Mouse (Mus musculus) spleen, adult 12 weeks (tissue): Measurements from ENCODE around the gene Gm27179.
"Not testable (repeated sequence)": the region's sequence is repeated elsewhere in the genome, so short reads cannot be mapped to it uniquely, and the experiment has no call there.

Source experiments
- DNase-seq: peaks from one replicate; pipeline ENCODE4 v3.0.0; 2022; ENCODE audit warnings: low spot score

The Gm27179 gene

DNA sequence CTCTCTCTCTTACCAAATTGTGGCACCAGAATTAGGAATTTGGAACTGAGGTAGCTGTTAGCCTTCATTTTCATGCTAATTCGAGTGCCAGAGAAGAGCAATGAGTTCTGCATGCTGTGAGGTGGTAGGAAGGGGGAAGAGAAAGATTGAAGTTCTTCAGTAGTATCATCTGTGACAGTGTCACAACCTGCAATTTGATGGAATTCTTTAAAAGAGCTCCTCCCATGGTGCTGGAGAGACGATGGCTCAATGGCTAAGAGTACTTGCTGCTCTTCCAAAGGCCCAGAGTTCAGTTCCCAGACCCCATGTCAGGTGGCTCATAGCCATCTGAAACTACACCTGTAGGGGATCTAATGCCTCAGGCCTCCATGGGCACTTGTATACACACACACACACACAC lies at the start of gene Gm27179:
Gene Gm27179, minus strand, starts transcription at position 101 of the 400 bp plus-strand sequence.
- DNase-seq = not testable (repeated sequence)

DNA sequence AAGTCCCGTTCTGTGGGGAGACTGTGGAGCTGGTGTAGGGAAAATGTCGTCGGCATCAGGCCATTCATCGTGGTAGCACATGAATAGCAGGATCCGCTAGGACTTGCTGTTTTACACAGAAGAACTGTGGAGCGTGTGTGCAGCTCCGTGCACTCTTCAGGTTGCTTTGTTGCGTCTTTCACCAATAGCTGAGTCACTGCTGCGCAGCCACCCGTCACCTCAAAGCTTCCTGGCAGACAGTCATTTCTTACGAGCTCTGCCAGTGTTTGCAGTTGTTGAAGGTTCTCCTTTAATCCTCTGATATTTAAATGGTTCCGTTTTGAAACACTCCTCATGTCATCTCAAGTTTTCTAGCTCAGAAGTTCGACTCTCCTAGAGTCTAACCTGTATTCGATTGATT lies 45.2 kb upstream of the Gm27179 start:
- not testable (repeated sequence) for DNase-seq

DNA sequence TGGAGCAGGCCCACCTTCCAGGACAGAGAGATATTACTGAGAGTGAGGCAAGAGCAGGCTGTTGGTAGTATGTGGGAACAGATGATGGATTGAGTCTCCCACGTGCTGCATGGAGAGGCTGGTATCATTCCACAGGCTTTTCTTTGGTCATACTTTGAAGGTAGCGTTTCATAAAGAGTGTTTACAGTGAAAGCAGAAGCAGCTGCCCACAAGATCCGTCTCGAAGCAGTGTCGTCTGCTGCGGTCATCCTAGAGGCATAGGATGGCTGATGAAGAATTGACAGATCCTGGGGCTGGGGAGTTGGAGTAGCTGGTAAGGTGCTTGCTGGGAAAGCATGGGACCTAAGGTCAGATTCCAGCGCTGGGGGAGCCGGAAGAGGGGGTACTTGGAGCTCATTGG lies 44.5 kb upstream of the Gm27179 start:
- not testable (repeated sequence) for DNase-seq

DNA sequence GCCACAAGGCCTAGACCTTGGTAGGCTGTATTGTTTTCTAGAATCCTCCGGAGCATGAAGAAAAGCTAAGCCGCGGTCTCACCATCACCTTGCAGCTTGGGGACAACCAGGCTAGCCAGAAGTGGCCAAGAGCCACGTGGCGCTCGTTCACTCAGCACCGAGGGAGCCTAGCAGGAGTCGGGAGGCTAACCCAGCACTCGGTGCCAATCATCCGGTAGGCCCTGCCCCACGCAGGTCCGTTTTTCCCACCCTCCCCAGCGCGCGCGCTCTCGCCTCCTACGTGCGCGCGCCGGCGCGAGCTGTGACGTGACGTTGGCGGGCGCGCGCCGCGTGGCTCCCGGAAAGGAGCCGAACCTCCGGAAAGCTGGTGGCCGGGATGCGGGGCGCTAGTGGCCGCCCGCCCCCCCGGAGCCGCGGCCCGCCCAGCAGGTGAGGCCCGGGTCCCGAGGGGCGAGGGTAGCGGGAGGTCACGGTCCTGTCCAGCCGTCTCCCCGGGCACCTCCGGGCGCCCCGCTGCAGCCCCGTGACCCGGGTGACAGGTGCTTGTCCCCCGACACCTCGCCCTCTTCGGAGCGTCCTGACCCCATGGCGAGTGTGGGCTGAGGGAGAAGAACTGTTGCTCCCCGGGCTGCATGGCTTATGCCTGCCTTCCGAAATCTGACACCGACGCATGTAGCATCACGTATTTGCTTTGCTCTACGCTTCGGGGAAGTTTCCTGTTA lies 42.9 kb upstream of the Gm27179 start, which contains the start of gene Entpd4b:
Gene Entpd4b, plus strand, starts transcription at position 315 of the 722 bp plus-strand sequence.
- DNase-seq = not testable (repeated sequence)

DNA sequence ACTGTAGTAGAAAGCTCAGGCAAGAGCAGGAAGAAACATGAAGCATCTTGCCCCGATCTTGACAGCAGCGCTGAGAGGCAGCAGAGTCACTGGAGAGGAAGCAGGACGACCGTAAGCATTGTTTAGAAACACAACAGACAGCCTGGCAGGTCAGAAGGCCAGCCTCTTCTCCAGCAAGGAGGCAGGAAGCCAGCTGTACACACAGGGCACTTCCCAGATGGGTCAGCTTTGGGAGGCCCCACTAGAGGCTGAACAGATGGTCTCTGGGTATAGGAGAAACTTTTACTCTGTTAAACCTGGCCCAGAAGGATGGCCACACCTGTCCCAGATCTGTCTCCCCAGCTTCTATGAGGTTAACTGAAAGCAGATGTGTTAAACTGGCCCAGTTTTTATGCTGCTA lies 35.0 kb upstream of the Gm27179 start:
- not testable (repeated sequence) for DNase-seq

DNA sequence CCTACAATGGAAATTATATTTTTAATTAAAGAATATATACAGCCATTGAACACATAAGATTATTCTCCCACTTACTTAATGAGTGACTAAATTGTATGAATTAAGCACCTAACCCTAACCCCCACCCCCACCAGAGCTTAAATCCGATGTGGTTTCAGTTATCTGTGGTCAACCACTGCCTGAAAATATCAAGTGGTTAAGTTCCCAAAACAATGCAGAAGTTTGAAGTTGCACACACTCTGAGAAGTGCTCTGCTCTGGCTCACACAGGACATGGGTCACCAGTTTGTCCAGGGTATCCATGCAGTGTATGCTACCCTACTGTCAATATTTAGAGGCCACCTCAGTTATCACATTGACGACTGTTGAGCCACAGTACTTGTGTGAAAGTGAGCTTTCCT lies 32.7 kb upstream of the Gm27179 start:
- not testable (repeated sequence) for DNase-seq

DNA sequence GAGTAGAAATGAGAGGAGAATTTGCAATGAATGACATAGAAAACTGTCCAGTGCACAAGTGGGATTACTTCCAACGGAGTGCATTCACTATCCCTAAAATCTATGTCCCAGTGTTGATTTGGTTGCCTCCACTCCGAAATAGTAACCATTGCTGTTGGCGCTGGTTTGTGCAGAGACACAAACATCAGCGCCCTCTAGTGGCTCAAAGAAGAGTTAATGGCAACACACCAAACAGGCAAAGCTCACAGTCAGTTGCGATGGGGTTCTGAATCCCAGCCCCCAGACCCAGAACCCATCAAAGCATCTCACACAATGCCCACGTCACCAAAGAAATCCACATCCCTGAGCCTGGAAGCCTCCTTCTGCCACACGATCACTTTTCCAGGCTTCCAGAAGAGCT lies 31.7 kb upstream of the Gm27179 start:
- DNase-seq = not testable (repeated sequence)

DNA sequence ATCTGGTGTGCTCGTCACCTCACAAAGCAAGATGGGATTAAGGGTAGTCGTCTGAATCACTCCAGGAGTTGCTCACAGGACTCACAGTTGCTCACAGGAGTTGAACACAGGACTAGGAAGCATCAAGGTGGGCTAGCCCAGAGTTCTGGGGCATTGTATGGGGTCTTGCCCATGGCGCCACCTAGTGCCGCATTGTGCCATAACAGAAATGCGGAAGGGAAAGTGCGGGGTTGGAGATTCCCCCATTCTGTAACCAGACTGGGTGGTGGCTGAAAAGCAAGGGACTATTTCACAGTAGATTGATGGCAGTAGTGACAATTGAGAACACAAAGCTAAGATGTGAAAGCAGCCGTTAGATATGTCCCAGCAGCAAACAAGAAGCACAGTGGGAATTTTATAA lies 30.3 kb upstream of the Gm27179 start:
- DNase-seq = not testable (repeated sequence)

DNA sequence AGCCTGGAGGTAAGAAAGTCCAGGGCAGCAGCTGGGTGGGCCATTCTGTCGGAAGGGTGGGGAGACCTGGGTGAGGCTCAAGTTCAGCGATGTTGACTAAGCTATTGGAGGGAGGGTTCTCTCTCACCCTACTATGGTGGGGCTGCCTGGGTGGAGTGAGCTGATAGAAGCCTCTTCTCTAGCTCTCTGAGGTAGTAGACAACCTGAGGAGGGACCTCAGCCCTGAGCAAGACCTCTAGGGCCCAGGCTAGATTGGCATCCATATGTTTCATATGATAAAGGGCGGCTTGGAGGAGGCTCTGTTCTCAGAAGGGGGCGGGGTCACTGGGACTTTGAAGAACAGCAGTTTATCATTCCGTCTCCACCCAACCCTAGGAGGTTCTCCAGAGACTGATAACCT lies 27.8 kb upstream of the Gm27179 start:
- DNase-seq = not testable (repeated sequence)

DNA sequence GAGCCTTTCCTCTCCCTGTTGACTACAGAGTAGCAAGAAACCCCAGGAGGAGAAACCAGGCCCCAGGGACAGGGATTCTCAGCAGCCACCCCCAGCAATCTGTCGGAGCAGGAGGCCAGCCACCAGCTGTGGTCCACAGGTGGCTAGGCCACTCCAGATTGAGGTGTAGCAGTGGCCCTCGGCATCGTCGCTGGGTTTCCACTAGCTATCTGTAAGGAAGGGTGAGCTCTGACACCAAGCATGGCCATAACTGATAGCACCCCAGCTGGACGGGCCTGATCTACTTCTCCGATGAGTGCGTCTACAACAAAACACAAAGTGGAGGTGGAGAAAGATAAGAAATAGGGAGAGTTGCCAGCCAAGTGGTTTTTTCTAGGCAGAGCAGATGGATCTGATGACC lies 24.2 kb upstream of the Gm27179 start:
- DNase-seq = not testable (repeated sequence)

DNA sequence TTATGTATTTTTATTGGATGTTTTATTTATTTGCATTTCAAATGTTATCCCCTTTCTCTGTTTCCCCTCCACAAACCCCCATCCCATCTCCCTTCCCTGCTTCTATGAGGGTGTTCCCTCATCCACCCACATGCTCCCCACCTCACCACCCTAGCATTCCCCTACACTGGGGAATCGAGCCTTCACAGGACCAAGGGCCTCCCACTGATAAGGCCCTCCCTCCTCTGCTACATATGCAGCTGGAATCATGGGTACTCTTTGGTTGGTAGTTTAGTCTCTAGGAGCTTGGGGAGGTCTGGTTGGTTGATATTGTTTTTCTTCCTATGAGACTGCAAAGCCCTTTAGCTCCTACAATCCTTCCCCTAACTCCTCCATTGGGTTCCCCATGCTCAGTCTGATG lies 13.9 kb upstream of the Gm27179 start:
- DNase-seq = not testable (repeated sequence)

DNA sequence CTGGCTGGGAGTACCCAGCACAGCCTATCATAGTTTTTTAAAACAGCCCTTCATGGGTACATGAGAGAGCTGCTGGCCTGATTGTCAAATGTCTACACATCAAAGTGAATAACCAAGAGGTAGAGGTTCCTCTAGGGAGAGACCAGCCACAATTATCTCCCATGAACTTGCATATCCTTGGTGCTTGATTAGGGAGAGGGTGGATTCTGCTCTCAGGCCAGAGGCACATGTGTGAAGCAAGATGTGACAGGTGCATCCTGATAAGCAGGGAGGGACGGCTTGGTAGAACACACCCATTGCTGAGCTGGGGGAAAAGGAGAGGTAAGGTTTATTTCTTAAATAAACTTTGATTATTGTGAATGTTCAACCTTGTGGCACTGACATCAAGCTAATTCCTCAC lies 10.7 kb upstream of the Gm27179 start:
- not testable (repeated sequence) for DNase-seq

DNA sequence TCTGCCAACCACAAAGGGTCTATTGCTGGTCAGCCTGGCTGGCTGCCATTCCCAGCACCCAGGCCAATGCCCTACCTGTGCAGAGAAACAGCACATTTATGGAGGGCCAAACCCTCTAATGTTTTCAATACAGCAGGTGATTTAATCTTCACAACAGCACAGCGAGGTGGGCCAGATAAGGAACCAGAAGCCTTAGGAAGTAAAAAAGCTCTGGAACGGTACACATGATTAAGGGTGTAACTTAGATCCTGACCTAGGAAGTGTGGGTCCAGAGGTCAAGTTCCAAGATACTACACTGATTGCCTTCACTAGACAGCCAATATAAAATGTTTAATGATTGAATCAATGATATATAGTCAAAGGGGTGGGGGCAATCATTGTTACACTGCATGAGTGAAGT lies 8.5 kb upstream of the Gm27179 start:
- DNase-seq = not testable (repeated sequence)

DNA sequence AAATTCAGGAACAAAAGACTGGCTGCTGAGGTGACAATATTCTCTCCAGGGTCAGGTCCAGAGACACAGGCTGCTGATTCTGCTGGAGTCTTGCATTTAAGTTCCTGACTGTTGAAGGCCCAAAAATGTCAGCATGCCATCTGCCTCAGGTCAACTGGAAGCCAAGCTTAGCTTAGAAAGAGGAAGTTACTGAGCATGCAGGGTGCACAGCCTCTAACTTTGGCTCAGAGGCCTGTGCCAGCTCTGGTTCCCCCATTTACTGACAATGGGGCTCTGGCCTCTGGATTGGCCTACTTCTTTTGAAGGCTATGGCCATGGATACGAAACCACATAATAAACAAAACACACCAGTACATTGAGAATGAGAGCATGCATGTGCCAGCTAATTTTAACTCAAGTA lies 5.3 kb downstream of the Gm27179 start:
- not testable (repeated sequence) for DNase-seq

DNA sequence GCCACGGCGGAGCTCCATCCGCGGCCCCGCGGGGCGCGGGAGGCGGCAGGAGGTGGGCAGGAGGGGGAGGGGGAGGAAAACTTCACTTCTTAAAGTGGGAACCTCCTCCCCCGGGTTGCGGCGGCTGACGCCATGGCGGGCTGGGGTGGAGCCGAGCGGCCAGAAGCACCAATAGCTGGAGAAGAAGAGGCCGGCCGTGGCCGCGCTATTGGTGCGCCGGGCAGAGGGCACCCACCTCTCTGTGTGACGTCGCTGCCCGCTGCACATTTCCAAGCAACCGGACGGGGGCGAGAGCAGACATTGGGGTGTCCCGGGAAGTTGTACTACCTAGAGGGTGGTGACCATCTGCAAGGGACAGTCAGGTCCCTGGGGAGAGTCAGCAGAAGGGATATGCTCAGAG lies 9.2 kb downstream of the Gm27179 start, which contains the start of gene Gm16867:
Gene Gm16867, minus strand, starts transcription at position 189 of the 400 bp plus-strand sequence.
- not testable (repeated sequence) for DNase-seq

DNA sequence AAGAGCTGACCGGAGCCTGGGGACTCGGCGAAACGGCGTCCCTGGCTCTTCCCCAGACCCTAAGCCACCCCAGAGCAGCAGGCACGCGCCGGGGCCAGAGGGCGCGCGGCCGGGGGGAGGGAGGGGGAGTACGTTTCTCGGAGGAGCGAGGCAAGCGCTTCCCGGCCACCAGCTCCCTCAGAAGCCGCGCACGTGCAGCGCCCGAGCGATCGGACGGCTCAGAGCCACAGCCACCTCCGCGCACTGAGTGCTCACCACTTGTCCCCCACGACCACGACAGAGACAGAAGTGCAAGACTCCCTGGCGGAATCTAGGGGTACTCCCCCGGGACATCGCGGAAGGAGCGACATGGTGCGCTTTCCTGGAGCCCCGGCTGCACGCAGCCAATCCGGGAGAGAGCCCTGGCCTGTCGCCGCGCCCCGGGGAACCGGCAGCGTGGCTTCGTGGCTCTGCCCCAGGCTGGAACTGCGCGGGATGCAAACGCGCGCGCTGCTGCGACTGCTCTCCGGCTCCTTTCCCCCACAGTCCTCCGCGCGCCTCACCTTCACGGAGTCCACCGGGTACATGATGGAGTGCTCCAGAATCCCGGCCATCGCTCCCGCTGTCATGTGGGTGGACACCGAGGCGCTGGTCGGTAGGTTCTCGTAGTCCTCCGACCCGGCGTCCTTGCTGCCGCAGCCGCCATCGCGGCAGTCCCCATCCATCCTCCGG lies 9.8 kb downstream of the Gm27179 start:
- DNase-seq = not testable (repeated sequence)

DNA sequence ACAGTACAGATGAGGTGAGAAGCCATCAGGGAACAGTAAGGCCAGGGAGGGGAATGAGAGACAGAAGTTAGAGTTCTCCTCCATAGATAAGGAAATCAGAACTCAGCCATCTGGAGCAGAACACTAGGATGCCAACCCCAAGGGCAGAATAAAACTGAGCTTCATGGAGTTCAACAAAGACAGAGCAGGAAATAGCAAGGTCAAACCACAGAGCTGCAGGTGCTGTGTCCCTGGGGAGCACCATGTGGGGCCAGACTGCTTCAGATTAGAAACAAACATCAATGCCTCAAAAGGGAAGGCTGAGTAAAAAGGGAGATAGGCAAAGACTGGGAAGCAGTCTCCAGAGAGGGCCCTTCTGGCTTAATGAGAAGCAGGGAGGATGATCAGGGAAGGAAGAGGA lies 16.1 kb downstream of the Gm27179 start:
- DNase-seq = not testable (repeated sequence)

DNA sequence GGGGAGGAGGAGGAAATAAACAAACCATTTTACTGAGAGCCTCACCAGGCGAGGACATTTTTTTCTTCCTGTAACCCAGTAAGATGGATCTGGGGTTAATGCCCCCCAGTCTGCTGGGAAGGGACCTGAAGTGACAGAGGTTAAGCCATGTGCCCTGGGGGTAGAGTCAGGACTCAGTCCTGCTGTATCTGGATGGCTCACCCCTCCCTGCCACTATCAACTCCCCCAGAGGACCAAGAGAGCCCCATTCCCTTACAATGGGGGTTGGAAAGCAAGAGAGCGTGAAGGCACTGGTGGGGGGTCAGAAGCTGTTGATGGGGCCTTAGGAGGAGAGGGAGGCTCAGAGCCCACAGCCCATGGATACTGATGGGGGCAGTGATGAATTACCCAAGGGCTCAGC lies 17.4 kb downstream of the Gm27179 start:
- DNase-seq = not testable (repeated sequence)

DNA sequence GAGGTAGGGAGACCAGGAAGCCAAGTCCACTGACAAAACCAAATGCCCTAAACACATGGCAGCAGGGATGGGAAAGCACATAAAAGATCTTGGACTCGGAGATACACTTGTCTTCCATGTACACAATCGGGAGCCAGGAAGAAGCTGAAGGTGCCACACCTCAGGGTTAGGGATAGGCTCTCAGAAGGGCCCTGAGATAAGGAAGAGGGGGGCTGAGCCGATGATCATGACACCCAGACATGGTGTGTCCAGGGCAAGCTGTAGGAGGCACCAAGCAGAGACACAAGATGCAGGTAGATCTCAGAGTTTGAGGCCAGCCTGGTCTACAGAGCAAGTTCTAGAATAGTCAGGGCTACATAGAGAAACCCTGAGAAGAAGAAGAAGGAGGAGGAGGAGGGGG lies 17.8 kb downstream of the Gm27179 start:
- DNase-seq = not testable (repeated sequence)

DNA sequence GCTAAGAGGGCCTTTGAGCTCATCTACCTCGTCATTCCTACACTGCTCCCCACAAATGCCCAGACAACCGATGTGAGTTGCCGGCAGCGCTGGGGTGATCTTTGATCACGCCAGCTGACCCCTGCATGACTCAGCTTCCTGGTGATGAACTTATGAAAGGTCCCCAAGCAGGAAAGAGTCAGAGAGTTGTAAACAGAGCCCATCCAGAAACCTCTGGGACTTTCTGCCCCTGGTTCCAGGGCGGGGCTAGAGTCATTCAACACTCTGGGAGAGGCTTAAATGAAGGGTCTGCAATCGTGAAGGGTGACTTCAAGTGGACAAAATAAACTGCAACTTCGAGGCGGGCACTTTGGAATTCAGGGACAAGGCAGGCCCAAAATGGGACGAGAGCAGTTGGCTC lies 24.3 kb downstream of the Gm27179 start:
- DNase-seq = not testable (repeated sequence)

DNA sequence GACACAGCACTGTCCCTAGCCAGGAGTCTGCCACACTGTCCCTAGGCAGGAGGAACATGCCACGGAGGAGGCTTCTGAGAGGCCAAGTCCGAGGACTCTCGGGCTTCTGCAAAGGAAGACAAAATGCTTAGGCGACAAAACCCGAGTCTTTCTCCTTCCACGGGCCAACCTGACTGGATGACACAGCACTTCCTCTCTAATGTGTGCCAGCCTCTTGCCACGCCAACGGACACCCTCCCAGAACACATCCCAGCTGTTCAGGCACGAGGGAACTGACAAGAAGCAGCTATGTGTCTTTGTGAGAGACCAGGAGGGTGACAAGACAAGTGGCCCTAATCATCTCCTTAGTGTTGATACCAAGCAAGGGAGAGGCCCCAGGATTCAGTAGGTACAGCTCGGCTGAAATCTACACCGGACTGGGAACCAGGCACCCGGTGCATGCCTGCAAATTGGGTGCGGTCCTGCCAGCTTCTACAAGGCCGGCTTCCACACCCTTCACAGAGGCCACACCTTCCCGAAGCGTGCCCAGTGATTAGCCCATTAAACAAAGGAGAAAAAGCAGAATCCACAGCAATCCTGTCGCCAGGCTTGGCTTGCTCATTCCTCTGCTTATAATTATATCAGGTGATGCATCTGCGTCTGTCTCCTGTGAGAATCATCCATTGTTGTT lies 26.7 kb downstream of the Gm27179 start:
- DNase-seq = not testable (repeated sequence)

DNA sequence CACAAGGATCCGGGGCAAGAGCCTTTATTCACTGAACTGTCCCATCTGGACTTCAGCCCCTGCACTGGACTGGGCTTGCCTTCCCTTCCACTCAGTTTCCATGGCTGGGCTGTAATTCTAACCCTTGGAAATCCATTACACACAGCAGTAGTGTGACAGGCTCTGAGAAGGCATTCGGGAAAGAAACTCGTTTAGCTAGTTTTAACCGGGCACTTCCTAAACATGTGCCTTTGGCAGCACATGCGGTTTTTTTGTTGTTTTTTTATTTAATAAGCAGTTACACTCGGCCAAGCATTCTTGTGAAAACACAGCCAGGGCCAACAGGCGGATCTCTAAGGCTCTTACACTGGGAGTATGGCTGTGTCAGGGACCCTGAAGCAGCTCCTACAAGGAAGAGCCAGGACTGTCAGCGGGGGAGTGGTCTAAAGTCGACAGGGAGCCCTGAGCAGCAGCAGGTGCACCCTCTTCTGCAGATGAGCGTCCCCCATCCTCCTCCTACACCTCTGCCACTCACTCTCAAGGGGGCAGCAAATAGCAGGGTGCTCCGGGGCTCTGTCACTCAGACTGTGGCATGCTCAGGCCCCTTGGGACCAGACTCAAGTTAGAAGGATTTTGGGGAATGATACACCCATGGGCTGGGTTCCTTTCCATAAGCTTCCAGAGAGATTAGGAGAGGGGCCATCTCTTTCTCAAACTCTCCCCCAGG lies 38.3 kb downstream of the Gm27179 start:
- not testable (repeated sequence) for DNase-seq
